Mouse (Mus musculus): ENCODE results near the gene Gm10912.

The Gm10912 gene

GRCm38 (mm10) chr2:104114898-104115297 lies 49.3 kb downstream of the Gm10912 start:
- in situ Hi-C loops (cut with MboI, MseI): no loop called here
